Mouse (Mus musculus) spleen, adult 2 months (tissue): Measurements from ENCODE around the gene Gzmf. TPM values are rescaled to one million over a fixed set of nuclear protein-coding genes. Genes with fewer than 3 reads are reported as not detected.
"Not testable (repeated sequence)": the region's sequence is repeated elsewhere in the genome, so short reads cannot be mapped to it uniquely, and the experiment has no call there.

Experiments
- DNase-seq, 2 experiments: peaks; one replicate each; pipeline versions ENCODE4 v3.0.0 to v3.0.0-alpha.2; 2012 to 2021; ENCODE audit warnings: low spot score in 2 of 2, low read depth in 1 of 2
- H3K27ac ChIP-seq: fragments of 200-500 bp; 2 replicates; pipeline ENCODE4 v1.5.1; 2012; ENCODE audit warnings: low read length, inconsistent platforms; ENCODE audit not compliant: insufficient read depth
- H3K27me3 ChIP-seq: fragments of 200-500 bp; 2 replicates; pipeline ENCODE4 v1.6.1; 2012; ENCODE audit warnings: mild to moderate bottlenecking, moderate library complexity, low read length, inconsistent platforms; ENCODE audit not compliant: control insufficient read depth, insufficient read depth
- H3K36me3 ChIP-seq: fragments of 200-500 bp; 2 replicates; pipeline ENCODE4 v1.6.1; 2012; ENCODE audit warnings: mild to moderate bottlenecking, low read length, inconsistent platforms; ENCODE audit not compliant: control insufficient read depth, insufficient read depth
- H3K4me1 ChIP-seq: fragments of 200-500 bp; 2 replicates; pipeline ENCODE4 v1.6.1; 2011; ENCODE audit warnings: inconsistent platforms; ENCODE audit not compliant: control insufficient read depth, insufficient read depth, insufficient read length
- H3K4me3 ChIP-seq: fragments of 200-500 bp; 2 replicates; pipeline ENCODE4 v1.5.1; 2011; ENCODE audit warnings: mild to moderate bottlenecking, inconsistent platforms; ENCODE audit not compliant: insufficient read depth, insufficient read length; ENCODE audit errors: extremely low read depth
- CTCF ChIP-seq: fragments of 200-500 bp; IDR thresholded peaks from 2 replicates; pipeline ENCODE4 v1.5.1; 2011; ENCODE audit warnings: mild to moderate bottlenecking, inconsistent platforms; ENCODE audit not compliant: insufficient read depth, insufficient read length, insufficient replicate concordance; ENCODE audit errors: extremely low read depth
- POLR2A ChIP-seq: fragments of 200-500 bp; IDR thresholded peaks from 2 replicates; pipeline ENCODE4 v1.6.1; 2011; ENCODE audit warnings: low read depth, low read length, inconsistent platforms
- WGBS: fragments of 180-500 bp; shearing (Covaris S2); methylation state at CpG from one replicate; pipeline ENCODE4 v1.1.7; 2018; 5-methylcytosine and 5-hydroxymethylcytosine counted together
- polyA plus RNA-seq: library from polyadenylated mRNA; depleted of rRNA; stranded (reverse); fragments of >200 nt; gene quantifications from 2 replicates; pipeline ENCODE4 v1.2.3, GENCODE M21; 2012; rRNA removed

The Gzmf gene
- polyA plus RNA-seq = not detected in 2 replicates

DNA sequence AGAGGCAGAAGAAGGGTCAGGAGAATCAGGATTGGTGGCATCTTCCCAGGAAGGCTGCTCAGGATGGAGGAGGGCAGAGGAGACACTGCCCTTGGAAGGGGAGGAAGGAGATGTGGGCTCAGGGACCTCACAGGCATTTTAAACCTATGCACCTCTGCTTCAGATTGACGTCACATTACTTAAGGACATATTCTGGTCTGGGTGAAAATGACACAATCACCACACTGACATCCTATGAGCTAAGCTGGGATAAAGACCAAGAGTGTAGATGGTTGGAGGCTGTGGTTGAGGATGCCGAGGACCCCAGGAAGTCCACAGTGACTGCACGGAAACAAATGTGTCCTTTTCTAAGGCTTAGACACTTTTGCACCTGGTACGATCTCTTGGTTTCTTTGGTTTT lies at the start of gene Gzmf:
Gzmf (minus strand) TSS at position 101 of the 400 bp plus-strand sequence.
- Histone ChIP-seq H3K4me3 (no peak within 1 kb of the TSS), H3K27me3 (no peaks in the 10 kb centered on the region), H3K36me3 (no peaks in the 10 kb centered on the region), H3K4me1 (no peaks in the 10 kb centered on the region), H3K27ac (no peak within 1 kb of the TSS)
- 83% methylated on average over 4 of the region's 4 CpGs for WGBS
- TF ChIP-seq POLR2A (no peak), CTCF (no peak)
- no peak for DNase-seq

DNA sequence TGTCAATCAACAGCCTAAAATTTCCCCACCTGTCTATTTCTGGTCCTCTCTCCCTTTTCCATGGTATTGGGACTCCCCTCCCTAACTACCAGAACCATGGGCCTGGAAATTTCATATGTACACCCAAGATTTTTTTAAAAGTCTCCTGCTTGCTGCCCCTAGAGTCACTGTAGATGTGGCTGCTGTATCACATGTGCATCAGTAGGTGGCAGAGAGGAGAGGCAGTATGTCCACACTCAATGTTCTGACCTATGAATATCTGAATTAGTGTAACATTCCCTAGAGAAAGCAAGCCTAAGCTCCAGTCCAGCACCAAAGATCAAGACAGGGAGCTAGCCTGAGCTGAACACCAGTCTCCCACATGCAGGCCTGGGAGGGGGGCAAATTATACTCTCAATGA lies 29.2 kb upstream of the Gzmf start:
- no peak overlapping the region for H3K4me3 ChIP-seq
- H3K27ac ChIP-seq = no peak overlapping the region
- no peaks in the 10 kb centered on the region for H3K4me1 ChIP-seq
- H3K27me3 ChIP-seq = no peaks in the 10 kb centered on the region
- TF ChIP-seq POLR2A (no peak), CTCF (no peak)
- no peaks in the 10 kb centered on the region for H3K36me3 ChIP-seq
- DNase-seq = no peak

DNA sequence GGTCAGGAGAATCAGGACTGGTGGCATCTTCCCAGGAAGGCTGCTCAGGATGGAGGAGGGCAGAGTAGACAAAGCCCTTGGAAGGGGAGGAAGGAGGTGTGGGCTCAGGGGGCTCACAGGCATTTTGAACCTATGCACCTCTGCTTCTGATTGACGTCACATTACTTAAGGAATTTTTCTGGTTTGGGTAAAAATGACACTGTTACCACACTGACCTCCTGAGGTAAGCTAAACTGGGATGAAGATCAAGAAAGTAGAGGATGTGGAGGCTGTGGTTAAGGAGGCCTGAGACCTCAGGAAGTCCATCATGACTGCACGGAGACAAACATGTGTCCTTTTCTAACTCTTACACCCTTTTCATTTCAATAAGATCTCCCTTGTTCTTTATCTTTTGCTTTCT lies 23.3 kb upstream of the Gzmf start, which contains the start of gene Gzmc:
Gzmc (minus strand) TSS at position 101 of the 400 bp plus-strand sequence.
- H3K27ac ChIP-seq = no peak within 1 kb of the TSS
- 19% methylated on average over 2 of the region's 2 CpGs for WGBS
- TF ChIP-seq POLR2A (no peak), CTCF (no peak)
- DNase-seq = no peak
- H3K4me3 ChIP-seq = no peak within 1 kb of the TSS
- H3K27me3 ChIP-seq = no peaks in the 10 kb centered on the region
- H3K36me3 ChIP-seq = no peaks in the 10 kb centered on the region
- no peaks in the 10 kb centered on the region for H3K4me1 ChIP-seq

DNA sequence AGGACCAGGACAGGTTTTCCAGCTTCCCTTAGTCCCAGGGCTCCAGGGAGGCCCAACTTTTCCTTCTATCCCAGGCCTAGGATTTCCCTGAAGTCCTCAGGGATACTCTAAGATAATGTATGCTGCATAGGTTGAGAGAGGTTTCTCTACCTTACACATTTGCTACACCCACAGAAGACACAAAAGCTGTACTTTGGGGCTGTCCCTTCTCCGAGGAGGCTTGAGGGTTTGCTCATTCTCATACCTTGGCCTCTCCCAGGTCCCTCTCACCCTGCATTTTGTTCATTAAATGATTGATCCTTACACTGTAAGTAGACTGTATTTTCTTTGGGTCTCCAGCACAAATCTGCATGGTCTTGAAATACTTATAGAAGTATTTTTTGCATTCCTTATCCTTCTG lies 5.6 kb downstream of the Gzmf start:
- H3K36me3 ChIP-seq = no peaks in the 10 kb centered on the region
- no peak overlapping the region for H3K27ac ChIP-seq
- 70% methylated on average over 1 of the region's 1 CpGs for WGBS
- TF ChIP-seq CTCF (no peak), POLR2A (no peak)
- H3K4me1 ChIP-seq = no peaks in the 10 kb centered on the region
- DNase-seq = no peak
- no peak overlapping the region for H3K4me3 ChIP-seq
- H3K27me3 ChIP-seq = no peaks in the 10 kb centered on the region

DNA sequence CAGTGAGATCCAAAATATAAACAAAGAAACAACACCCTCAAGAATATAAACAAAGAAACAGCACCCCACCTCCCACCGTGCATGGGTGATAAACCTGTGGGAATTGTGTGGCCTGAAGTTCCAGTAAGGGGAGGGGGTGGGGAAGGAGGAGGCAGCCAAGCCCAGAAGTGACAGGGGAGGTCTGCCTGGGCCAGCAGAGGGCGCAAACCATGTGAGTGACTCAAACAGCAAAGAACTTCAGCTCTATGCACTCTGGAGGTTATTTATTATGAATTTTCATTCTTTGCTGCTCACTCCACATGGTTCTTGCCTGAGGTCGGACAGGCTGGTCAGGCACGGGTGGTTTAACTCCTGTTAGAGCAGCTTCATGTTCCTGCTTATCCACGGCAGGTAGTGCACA lies 6.2 kb downstream of the Gzmf start:
- H3K27ac ChIP-seq, H3K4me3 ChIP-seq, H3K36me3 ChIP-seq, H3K27me3 ChIP-seq, H3K4me1 ChIP-seq: not testable (repeated sequence)
- peak; percentile 35; the same call in 1 of the 2 replicates for TF ChIP-seq CTCF
- DNase-seq = peak in 1 of 2 experiments; percentile 19
- WGBS = 36% methylated on average over 5 of the region's 5 CpGs

DNA sequence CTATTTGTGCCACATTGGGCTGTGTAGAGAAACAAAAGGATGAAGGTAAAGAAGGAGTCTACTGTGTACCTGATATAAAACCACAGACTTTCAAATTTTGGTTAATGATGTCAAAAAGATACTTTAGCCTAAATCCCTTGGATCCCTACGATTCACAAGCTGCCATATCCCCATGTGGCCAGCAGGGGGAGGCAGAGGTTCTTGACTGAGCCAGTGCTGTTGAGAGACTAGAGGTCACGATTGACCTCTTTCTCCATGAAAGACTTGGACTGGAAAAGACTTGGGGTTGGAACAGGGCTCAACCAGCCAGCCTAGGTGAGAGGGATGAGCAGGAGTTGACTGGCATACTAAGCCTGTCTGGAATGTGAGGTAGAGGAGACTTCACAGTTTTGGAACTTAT lies 7.2 kb downstream of the Gzmf start:
- TF ChIP-seq POLR2A (no peak), CTCF (peak; percentile 73; the same call in 1 of the 2 replicates)
- H3K4me3 ChIP-seq = no peak overlapping the region
- WGBS = 5% methylated on average over 2 of the region's 2 CpGs
- H3K4me1 ChIP-seq = no peaks in the 10 kb centered on the region
- H3K27me3 ChIP-seq = no peaks in the 10 kb centered on the region
- H3K36me3 ChIP-seq = no peaks in the 10 kb centered on the region
- H3K27ac ChIP-seq = no peak overlapping the region
- peak in 1 of 2 experiments; percentile 53 for DNase-seq

DNA sequence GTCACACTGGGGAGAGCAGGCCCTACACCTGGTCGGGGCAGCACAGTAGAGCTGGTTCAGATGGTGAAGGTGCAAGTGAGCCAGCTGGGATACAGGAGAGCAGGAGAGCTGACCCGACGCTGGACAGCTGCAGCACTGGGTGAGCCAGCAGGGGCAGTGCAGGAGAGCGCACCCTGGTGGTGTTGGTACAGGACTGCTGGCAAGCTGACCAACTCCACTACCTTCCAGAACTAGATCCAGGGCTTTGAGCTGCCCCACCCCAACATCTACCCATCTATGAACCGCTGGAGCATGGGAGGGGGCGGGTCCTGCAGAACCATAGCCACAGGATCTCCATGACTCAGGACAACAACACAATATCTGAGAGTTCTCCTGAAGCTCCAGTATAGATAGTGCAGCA lies 24.3 kb downstream of the Gzmf start:
- WGBS = 48% methylated on average over 6 of the region's 6 CpGs
- H3K27ac ChIP-seq = no peak overlapping the region
- TF ChIP-seq POLR2A (no peak), CTCF (no peak)
- H3K4me3 ChIP-seq = no peak overlapping the region
- no peaks in the 10 kb centered on the region for H3K27me3 ChIP-seq
- DNase-seq = no peak
- no peaks in the 10 kb centered on the region for H3K36me3 ChIP-seq
- no peaks in the 10 kb centered on the region for H3K4me1 ChIP-seq
